Mouse (Mus musculus) thymus, adult 2 months (tissue): ENCODE data around the gene Setd1b.

Experiments
- CTCF ChIP-seq: fragments of 200-500 bp; IDR thresholded peaks from 2 replicates; pipeline ENCODE4 v1.5.1; 2012; ENCODE audit warnings: mild to moderate bottlenecking, control low read depth, low read length, moderate library complexity, borderline replicate concordance; ENCODE audit not compliant: control insufficient read depth, poor library complexity, insufficient read depth; ENCODE audit errors: extremely low read depth
- POLR2A ChIP-seq: fragments of 200-500 bp; IDR thresholded peaks from 2 replicates; pipeline ENCODE4 v1.6.1; 2012; ENCODE audit warnings: mild to moderate bottlenecking, low read length, control low read depth, moderate library complexity; ENCODE audit not compliant: control insufficient read depth, poor library complexity, insufficient read depth; ENCODE audit errors: extremely low read depth

DNA sequence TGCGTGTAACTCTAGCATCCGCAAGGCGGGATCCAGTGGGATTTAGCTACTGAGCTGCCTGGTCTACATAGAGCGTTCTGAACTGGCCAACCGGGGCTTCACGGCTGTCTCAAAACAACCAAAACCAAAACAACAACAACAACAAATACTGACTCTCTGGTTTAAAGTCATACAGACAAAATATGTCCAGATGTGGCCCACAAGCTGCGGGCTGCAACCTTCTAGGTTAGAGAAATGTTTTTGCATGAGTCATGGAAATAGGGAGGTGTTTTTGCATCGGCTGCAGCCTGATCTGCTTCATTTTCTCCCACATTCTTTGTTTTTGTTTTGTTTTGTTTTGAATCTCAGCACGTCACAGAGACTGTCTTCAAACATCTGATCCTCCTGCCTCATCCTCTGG, 28.4 kb downstream of the Setd1b start:
- TF ChIP-seq POLR2A (no peak), CTCF (no peak)
